Mouse (Mus musculus) small intestine, adult 2 months (tissue): ENCODE data around the gene Eml1.

Source experiments
- CTCF ChIP-seq: fragments of 200-500 bp; IDR thresholded peaks from 2 replicates; pipeline ENCODE4 v1.5.1; 2012; ENCODE audit warnings: low read depth, mild to moderate bottlenecking, control low read depth, inconsistent platforms, low read length, moderate library complexity, mixed read lengths; ENCODE audit not compliant: insufficient replicate concordance, insufficient read length; ENCODE audit errors: extremely low read depth
- POLR2A ChIP-seq: fragments of 200-500 bp; IDR thresholded peaks from 2 replicates; pipeline ENCODE4 v1.6.1; 2012; ENCODE audit warnings: low read depth, mild to moderate bottlenecking, control low read depth, inconsistent platforms, low read length, moderate library complexity

GRCm38 (mm10) chr12:108350931-108351330, 19.8 kb upstream of the Eml1 start:
- TF ChIP-seq POLR2A (no peak), CTCF (no peak)
